Mouse (Mus musculus) megakaryocyte-erythroid progenitor cell, adult 5-6 weeks (primary cell): ENCODE results near the gene Tmem253. TPM values are rescaled to one million over a fixed set of nuclear protein-coding genes. Genes with fewer than 3 reads are reported as not detected.
"Not testable (repeated sequence)": the region's sequence is repeated elsewhere in the genome, so short reads cannot be mapped to it uniquely, and the experiment has no call there.

Experiments used
- ATAC-seq: replicated peaks from 2 replicates; pipeline ENCODE4 v1.8.0; 2016; ENCODE audit warnings: mild to moderate bottlenecking, inconsistent platforms; ENCODE audit not compliant: severe bottlenecking, poor library complexity, low FRiP score, low TSS enrichment
- total RNA-seq, 2 experiments: library from RNA; stranded (forward) in 1 of 2; stranded (reverse) in 1 of 2; fragments of 200-1000, 215-1000 nt in 1 of 2; fragments of >200 nt in 1 of 2; fragmentation: Nextera tagmentation in 1 of 2; gene quantifications; 2 replicates each; pipeline ENCODE4 v1.2.3; 2014 to 2017

Tmem253 gene
- total RNA-seq, 2 experiments from 2014 or later = not detected

DNA sequence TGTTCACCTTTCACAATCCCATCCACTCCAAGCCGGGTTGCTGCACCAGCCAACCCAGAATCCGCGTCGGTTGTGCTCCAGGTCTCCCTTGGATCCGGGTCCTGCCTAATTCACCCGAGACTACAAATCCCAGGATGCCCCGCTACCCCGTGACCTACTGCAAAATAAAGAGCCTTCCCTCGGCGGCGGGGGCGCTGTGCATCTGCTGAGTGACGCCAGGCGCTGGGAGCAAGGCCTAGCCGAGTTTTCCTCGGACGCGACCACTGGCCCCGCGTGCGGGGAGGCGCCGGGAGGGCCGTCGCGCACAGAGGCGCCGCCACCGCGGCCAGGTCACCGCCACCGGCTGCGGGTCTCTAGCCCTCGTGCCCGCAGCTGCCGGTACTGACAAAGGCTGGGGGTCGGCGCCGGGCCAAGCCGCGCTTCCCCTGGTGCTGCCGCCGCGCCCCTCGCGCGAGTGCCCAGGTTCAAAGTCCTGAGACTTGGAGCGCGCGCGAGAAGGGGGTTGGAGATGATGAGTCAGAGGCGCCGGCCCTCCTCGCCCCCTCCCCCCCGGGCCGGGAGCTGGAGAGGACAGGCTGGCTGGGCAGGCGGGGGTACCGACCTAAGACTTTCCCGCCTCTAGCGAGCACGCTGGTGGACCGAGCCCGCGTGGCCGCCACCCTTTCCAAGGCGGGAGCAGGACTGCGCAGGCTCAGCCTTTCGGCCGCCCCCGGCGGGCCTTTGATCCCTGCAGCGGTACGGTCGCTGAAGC lies 4.3 kb downstream of the Tmem253 start:
- ATAC-seq = peak; percentile 60

DNA sequence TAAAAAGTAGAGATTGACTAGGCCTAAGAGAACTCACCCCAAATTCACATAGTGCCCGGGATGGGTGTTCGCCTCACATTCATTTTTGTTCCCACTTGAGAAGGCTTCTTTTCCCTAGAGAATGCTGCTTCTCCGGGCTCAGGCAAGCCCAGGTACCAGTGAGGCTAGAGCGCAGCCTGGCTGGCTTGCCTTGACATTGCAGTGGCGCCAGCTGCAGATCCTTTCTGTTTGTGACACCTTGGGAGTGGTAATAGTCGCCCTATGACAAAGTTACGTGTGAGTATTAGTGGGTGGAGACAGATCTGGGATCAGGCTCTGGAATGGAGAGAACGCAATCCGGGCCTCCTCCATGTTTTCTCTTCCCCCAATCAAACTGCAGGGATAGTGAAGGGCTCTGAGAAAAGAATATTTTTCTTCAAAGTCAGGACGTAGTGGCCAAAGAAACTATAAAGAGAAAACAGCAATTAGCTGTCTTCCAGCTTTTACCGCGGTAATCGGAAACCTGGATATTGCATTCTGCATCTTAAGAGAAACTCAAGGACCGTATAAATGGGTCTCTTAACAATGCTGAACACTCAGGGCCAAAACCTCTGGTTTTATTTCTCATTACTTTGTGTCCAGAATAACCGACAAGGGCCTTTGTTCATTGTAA lies 5.2 kb downstream of the Tmem253 start, which contains the start of gene Zfp219:
Gene Zfp219, minus strand, starts transcription at position 248 of the 652 bp plus-strand sequence.
- ATAC-seq = peak; percentile 57

DNA sequence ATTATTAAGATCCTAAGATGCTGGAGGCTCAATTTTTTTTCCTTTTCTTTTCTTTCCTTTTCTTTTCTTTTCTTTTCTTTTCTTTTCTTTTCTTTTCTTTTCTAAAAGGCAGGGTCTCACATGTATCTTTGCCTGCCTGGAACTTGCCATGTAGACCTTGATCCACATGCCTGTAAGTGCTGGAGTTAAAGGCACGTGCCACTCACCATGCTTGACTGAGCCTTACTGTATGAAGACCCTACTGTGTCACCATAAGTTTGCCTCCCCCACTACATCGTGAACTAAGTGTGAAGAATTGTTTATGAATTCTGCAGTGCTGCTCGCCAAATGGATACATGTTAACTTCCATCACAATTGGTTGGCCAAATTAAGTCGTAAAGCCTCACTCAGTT lies 5.7 kb downstream of the Tmem253 start:
- no peak for ATAC-seq

DNA sequence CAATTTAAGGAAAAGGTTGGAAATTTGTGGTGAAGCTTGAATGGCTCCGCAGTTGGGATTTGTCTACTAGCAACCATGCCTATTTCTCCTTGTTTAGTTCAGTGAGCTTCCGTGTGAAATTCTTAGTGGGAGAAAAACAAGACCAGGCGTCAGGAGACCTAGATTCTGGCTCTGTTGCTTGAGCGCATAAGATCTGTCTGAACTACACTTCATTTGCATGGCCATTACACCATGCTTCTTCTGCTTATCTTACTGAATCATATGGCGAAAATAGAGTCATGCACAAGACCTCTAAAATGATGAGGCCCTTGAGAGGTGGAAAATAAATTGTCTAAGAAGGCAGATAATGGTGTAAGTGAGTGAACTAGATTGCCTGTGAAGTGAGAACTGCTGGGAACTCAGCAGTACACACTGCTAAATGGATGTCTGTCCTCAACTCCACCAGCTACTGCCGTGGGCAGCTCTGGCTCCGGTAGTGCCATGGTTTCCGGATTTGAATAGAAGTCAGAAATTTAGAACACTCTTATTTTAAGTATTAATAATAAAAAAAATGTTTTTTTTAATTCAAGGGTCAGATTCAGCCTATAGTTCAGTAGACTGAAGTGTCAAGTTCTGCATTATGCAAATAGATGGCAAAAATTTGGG lies 6.2 kb downstream of the Tmem253 start:
- peak; percentile 48 for ATAC-seq

DNA sequence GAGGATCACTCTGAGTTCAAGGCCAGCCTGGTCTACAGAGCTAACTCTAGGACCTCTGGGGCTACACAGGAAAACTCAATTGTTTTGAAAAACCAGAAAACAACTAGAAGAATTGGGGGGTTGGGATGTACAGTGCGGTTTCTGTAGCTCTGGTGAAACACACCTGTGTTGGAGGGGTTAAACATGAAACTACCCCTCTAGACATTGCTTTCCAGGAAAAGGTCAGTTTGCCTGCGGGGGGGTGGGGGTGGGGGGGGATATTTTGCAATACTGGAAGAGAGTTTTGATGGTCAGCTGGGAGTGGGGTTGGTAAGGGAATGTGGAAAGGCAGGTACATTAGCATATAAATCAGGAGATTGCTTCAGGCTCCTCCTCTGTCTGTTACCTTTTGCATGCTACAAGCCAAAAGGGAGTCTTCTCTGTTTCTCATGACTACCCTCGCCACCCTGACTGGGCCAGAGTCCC lies 6.8 kb downstream of the Tmem253 start:
- ATAC-seq = no peak

DNA sequence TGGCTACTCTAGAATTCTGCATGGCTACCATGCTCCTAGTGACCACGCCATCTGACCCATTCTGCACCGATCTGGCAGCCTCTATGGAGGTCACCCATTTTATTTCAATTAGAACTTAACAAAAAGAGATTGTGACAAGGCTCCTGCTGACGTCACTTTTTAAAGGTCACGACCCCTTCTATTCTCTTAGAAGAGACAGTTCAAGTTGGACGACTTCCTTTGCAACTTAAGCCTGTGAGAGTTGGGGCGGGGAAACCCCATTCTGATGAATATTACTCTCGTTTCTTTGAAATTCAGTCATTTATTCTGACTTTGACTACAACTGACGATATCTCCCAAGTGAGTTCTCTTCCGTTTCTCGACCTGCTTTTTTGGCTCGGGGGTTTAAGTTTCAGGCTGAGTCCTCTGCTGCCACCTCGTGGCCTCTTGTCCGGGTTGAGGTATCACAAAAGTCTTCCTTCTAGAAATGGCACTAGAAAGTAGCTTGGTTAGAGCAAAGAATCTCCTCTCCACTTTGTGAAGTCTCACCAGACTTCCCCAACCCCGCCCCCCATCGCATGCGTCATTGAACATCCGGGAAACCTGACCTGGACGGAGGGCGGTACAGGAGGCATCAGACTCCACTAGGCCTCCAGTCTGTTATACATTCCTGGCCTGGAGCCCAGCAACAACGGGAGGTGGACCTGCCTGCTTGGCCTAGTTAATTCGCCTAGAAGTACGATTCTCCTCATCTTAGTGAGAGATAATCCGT lies 7.4 kb downstream of the Tmem253 start:
- ATAC-seq = peak; percentile 54

DNA sequence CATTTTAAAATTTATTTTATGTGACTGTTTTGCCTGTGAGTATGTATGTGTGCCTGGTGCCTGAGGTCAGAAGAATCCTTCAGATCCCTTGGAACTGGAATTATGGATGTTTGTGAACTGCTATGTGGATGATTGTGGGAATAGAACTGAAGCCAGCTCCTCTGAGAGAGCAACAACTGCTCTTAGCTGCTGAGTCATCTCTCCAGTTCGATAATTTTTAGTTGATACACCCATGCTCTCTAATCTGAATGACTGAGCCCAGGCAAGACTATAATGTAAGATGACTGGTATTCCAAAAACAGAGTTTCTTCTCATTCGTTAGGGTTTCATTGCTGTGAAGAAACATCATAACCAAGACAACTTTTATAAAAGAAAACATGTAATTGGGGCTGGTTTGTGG lies 8.7 kb downstream of the Tmem253 start:
- no peak for ATAC-seq

DNA sequence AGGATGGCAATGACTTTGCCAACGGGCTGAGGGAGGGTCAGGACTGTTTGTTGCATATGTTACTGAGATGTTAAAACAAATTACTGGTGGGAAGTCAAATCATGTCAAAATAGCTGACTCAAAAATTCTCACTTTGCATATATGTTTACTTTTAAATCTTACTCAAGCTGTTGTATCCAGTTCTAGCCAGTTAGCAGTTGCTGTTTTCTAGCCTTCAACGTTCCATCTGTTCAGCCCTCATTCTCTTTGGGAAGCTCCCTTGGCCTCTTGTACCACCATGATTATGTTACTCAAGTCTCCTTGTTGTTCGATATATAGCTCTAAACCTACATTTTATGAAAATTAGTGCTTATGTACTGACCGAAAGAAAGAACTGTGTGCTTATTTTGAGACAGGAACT lies 10.9 kb downstream of the Tmem253 start:
- no peak for ATAC-seq

DNA sequence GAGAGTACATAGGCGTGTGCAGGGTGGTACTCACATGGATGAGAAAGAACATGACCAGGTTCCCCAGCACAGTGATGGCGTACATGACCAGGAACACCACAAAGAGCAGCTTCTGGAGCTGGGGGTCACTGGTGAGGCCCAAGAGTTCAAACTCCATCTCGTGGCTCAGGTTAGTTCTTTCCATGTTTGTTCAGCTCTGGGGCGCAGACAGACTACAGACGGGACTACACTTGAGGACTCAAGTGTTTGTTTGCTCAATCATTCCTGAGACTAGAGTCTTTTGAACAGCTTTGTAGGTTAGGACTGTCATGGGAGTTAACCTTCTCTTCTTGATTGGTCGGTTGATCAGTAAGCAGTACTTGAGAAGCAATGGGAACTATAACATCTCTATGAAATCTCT lies 20.5 kb downstream of the Tmem253 start:
- ATAC-seq = no peak

DNA sequence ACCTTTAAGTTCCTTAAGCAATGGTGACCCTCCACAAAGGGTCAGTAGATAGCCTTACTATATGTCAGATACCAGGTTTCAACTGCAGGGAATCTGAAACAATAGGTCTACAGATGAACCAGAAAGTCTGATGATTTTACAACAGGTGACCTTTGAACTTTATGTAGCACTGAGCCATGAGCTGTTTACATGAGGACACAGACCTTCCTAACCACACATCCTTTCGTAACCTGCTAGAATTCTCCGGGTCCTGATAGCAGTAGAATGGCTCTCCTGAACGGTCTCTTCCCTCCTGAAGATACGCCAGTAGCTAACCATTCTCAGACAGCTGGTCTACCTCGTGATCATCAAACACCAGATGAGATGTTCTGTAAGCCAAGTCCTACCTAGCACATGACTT lies 23.9 kb downstream of the Tmem253 start:
- ATAC-seq = no peak

DNA sequence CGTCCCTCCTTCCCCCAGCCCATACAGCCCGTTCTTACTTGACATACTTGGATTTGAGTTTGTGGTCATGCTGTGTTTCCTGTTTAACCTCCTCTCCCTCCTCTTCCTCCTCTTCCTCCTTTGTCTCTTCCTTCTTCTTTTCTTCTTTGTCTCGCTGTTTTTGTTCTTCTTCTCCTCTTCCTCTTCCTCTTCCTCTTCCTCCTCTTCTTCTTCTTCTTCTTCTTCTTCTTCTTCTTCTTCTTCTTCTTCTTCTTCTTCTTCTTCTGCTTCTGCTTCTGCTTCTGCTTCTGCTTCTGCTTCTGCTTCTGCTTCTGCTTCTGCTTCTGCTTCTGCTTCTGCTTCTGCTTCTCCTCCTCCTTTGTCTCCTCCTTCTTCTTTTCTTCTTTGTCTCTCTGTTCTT lies 26.9 kb downstream of the Tmem253 start, which contains the start of gene Olfr221:
Gene Olfr221, minus strand, starts transcription at position 101 of the 400 bp plus-strand sequence.
- not testable (repeated sequence) for ATAC-seq

DNA sequence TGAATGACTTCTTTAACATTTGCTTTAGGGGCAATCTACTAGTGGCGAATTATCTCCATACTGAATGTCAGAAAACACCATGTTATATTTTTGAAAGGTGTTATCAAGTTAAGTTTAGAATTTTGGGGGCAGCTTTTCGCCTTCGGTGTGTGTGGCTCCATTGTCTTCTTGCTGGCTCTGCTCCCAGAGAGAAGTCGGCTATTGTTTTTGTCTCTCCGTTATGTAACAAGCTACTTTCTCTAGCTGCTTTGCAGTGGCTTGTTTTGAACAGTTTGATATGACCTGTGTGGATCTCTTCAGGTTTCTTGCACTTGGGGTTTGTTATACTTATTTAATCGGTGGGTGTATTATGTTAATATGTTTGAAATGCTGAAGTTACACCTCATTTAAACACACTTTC lies 28.0 kb downstream of the Tmem253 start:
- ATAC-seq = no peak

DNA sequence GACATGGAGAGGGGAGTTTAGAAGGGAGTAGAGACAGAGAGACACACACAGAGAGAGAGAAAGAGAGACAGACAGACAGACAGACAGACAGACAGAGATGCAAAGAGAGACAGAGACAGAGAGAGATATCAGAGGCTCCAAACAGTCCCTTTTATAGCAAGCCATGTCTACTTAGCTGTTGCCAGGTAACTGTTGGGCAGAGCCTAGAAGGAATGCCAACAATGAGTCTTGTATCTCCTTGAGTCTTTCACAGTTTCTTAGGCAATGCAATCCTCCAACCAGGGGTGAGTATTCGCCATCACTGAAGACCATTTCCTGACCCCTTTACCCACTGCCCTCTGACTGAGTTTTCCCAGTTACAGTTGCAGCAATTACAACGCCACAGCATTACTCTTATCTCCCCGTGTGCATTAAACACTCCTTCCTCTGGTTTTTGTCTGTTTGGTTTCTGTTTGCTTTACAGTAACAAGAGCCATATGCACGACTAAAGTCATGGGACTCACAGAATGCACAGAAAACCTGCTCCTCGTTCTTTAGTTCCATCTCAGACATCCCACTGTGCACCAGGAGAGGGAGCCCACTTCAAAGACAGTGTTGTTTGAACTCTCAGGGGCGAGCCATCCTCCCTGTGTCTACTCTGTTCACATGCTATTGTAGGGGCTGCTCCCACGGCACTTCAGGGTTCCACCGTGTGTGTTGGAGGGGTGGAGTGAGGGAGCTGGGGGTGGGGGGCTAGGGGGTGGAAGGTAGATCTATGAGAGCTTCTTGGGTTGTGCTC lies 29.6 kb downstream of the Tmem253 start:
- peak; percentile 94 for ATAC-seq

DNA sequence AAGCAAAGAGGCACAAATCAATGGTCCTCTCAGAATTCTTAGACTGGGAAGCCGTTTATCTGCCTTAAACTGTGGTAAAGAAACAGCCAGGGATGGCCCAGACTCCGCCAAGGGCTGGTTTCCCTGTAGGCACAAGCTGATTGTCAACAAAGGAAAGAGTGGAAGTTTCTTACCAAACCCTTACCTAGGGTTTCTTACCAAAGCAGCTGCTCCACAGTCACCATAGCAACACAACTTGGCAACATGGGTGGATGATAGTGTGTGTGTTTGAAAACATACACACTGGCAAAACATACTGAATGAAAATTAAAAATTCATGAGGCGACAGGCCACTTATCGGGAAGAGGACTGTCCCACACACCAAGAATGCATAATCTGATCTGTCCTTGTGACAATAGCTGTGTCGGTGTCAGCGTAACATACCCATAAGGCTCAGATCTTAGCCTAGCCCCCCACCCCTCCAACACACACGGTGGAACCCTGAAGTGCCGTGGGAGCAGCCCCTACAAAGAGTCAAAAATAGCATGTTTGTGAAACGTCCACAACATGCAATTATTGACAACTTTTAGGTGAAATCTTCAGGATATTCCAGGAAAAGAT lies 30.6 kb downstream of the Tmem253 start:
- ATAC-seq = no peak

DNA sequence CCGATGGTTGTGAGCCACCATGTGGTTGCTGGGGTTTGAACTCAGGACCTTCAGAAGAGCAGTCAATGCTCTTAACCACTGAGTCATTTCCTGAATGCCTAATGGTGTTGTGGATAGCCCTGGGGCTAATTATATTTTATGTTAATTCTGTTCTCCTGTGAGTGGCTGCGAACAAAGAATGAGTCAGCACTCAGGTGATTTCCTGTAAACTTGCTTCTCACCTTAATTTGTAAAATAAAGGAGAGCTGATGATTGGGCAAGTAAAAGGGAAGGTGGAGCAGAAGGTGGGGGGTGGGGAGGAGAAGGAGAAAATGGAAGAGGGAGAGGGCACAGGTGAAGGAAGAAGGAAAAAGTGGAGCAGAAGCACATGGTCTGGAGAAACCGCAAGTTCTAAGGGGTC lies 37.3 kb downstream of the Tmem253 start:
- ATAC-seq = not testable (repeated sequence)

DNA sequence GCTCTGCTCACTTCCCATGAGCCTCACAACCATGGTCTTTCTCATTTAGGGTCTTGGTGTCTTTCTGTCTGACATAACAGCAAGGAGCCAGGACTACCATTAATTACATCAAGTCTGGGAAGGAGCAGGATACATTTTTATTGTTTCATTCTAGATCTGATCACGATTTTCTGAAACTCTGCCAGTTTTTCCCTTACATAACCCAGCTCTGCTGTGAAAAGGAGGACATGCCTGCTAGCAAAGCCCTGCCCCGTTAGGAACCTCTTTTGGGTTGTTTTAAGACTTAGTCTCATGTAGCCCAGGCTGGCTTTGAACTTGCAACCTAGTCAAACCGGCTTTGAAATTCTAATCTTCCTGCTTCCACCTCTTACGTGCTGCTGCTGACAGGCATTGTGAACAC lies 44.5 kb downstream of the Tmem253 start:
- no peak for ATAC-seq

DNA sequence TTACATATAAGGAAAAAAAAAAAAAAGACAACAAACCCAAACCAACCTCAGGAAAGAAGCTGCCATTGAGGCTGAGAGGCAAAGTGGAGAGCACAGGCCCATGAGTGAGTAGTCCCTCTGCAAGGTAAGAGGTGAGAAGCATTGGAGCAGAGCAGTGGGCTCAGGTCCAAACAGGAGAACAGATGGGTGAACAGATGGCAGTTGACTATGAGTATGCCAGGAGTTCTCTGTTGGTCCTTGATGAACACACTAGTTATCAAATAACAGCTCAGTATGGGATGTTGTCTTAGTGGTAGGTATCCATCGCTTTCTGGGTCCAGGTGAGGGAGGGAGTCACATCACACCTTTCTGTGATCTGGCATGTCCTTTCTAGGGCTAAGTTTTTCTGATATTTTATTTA lies 45.3 kb downstream of the Tmem253 start:
- ATAC-seq = peak; percentile 23; the same call in 1 of the 2 replicates

DNA sequence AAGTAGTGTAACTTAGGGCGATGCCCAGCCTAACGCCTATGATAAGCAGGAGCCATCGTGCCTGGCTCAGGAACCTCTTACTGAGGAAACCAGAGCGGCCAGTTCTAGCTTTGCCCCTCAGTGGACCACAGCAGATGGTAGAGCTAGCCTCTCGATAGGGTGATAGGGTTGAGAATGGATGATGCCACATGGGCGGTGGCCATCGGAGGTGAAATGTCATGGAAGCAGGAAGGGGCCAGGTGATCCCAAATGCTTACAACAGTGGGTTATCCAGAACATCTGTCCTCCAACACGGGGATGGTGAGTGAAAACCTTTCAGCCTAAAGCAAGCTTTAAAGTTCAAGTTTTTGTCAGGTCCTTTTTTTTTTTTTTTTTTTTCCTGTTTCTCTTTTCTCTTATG lies 46.3 kb downstream of the Tmem253 start:
- no peak for ATAC-seq

DNA sequence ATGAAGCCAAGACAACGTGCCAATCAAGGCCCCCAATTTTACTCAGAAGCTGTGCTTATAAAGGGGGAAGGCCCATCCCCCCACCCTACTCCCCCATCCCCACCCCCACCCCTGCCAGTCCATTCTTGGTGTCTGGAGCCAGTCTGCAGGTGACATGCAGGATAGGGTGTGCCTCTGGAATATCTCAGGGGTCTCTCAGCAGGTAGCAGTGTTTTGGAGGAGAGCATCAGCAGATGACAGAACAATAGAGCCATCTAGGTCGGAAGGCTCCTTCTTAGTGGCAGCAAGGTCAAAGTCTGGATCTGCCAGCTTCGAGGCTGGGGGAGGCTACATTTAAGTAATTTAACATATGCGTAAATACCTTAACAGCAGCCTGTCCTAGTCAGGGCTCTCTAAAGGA lies 50.7 kb downstream of the Tmem253 start:
- no peak for ATAC-seq
